Mouse (Mus musculus) G1E (cell line): Measurements from ENCODE around the gene Siae. TPM values are rescaled to one million over a fixed set of nuclear protein-coding genes. Genes with fewer than 3 reads are reported as not detected.

Source experiments
- ATAC-seq: 2 replicates; pipeline ENCODE4 v1.8.0; 2016; ENCODE audit warnings: mild to moderate bottlenecking; ENCODE audit not compliant: insufficient number of reproducible peaks, poor library complexity, low FRiP score, severe bottlenecking; ENCODE audit errors: extremely low read depth
- DNase-seq: peaks from one replicate; pipeline ENCODE4 v3.0.0; 2012; ENCODE audit warnings: low spot score
- H3K27me3 ChIP-seq: 2 replicates; pipeline ENCODE4 v1.6.1; 2012; ENCODE audit warnings: mild to moderate bottlenecking, low read length, inconsistent platforms; ENCODE audit not compliant: insufficient read depth
- H3K36me3 ChIP-seq: replicated peaks from 2 replicates; pipeline ENCODE3; 2012; ENCODE audit warnings: mild to moderate bottlenecking, inconsistent platforms
- H3K4me1 ChIP-seq: 2 replicates; pipeline ENCODE4 v1.6.1; 2012; ENCODE audit warnings: low read depth, low read length, inconsistent platforms, mixed read lengths; ENCODE audit not compliant: insufficient read depth
- H3K4me3 ChIP-seq: 2 replicates; pipeline ENCODE4 v1.5.1; 2012; ENCODE audit warnings: low read depth, mild to moderate bottlenecking, inconsistent platforms, low read length, moderate library complexity, mixed read lengths
- H3K9me3 ChIP-seq: replicated peaks from 2 replicates; pipeline ENCODE4 v1.6.1; 2012; ENCODE audit warnings: inconsistent platforms
- CTCF ChIP-seq: IDR thresholded peaks from 2 replicates; pipeline ENCODE4 v1.5.1; 2012; ENCODE audit warnings: low read depth, low read length, inconsistent platforms, mixed read lengths
- GATA1 ChIP-seq: IDR thresholded peaks from 2 replicates; pipeline ENCODE4 v1.6.1; 2012; ENCODE audit warnings: borderline replicate concordance, low read length, inconsistent platforms, mixed read lengths
- GATA2 ChIP-seq: IDR thresholded peaks from 2 replicates; pipeline ENCODE4 v1.6.1; 2012; ENCODE audit warnings: low read depth, low read length, inconsistent platforms, borderline replicate concordance
- POLR2AphosphoS5 ChIP-seq: IDR thresholded peaks from 2 replicates; pipeline ENCODE4 v1.6.1; 2012; ENCODE audit warnings: low read depth, low read length, inconsistent platforms; ENCODE audit not compliant: insufficient replicate concordance
- TAL1 ChIP-seq: conservative IDR thresholded peaks from 2 replicates; pipeline ENCODE4 v1.6.1; 2012; ENCODE audit warnings: low read depth, low read length, inconsistent platforms, mixed read lengths
- polyA plus RNA-seq: library from polyadenylated mRNA; stranded (reverse); fragments of >175 nt; gene quantifications from 2 replicates; pipeline ENCODE4 v1.2.3, GENCODE M21; 2012
- total RNA-seq, 2 experiments: library from RNA; stranded (forward) in 1 of 2; stranded (reverse) in 1 of 2; fragments of 200-1000 nt in 1 of 2; fragments of >200 nt in 1 of 2; fragmentation: Nextera tagmentation in 1 of 2; gene quantifications; 2 replicates each; pipeline ENCODE4 v1.2.3; 2014 to 2017

Siae gene
- total and polyA plus RNA-seq, 3 experiments: 1.9 to 98.8 (median 44.5) TPM

- Histone ChIP-seq H3K4me3 (no peak overlapping the region), H3K4me1 (no peaks in the 10 kb centered on the region), H3K27me3 (peaks cover 33% of the 10 kb centered on the region), H3K9me3 (no peaks in the 10 kb centered on the region), H3K36me3 (no peaks in the 10 kb centered on the region)
- DNase-seq: no peak
- ATAC-seq: no peak
- TF ChIP-seq GATA1 (no peak), GATA2 (no peak), CTCF (no peak), TAL1 (no peak), POLR2AphosphoS5 (no peak)
Observed at GRCm38 (mm10) chr9:37669678-37670077, 114.2 kb downstream of the Siae start.

- DNase-seq (no peak), ATAC-seq (no peak)
- no peak overlapping the region for H3K4me3 ChIP-seq
- no peak for TF ChIP-seq GATA1
- no peak for TF ChIP-seq POLR2AphosphoS5
- no peak for TF ChIP-seq TAL1
- no peak for TF ChIP-seq GATA2
- no peak for TF ChIP-seq CTCF
- no peaks in the 10 kb centered on the region for H3K9me3 ChIP-seq
- H3K27me3 ChIP-seq: peaks cover 27% of the 10 kb centered on the region
- no peaks in the 10 kb centered on the region for H3K36me3 ChIP-seq
- H3K4me1 ChIP-seq: no peaks in the 10 kb centered on the region
Observed at GRCm38 (mm10) chr9:37670261-37670660, 114.8 kb downstream of the Siae start.

DNA sequence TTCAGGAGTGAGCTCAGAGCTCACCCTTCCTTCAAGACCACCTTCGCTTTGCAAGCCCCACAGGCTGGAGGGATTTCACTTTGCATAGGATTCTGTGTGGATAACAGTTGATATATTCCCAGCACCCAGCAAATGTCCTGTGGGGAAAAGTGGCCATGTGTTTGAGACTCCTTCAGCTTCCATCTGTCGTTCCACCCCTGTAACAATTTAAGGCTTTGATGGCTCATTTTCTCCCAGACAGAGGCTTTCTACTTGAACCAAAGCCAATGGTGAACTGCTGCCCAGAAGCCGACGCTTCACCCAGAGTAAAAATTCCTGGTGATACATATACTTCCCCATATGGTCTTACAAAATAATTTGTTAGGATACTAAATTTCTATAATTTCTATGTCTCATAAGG is 119.8 kb downstream of the Siae start:
- TF ChIP-seq GATA2 (no peak), POLR2AphosphoS5 (no peak), CTCF (no peak), GATA1 (no peak), TAL1 (no peak)

DNA sequence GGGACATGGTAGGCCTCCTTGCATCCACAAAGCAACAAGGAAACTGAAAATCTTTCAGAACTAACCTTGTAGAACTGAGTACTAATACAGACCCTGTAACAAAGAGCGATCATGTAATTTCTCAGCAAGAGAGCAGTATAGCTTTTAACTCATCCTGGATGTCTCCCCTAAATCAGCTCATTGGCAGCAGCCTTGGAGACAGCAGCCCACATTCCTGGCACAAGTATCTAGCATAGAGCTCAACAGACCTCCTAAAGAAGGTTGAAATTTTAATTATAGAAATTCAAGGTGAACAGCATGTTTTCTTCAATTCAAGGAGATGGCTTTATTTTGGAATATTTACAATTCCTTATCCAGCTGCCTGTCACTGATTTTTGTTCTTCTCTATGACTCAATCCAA is 125.6 kb downstream of the Siae start:
- H3K36me3 ChIP-seq: no peaks in the 10 kb centered on the region

More for the DNA sequence above, 119.8 kb downstream of the Siae start:
- no peak for ATAC-seq
- Histone ChIP-seq H3K4me1 (no peaks in the 10 kb centered on the region), H3K27me3 (no peaks in the 10 kb centered on the region; the same call in 1 of the 2 replicates), H3K4me3 (no peak overlapping the region), H3K9me3 (no peaks in the 10 kb centered on the region), H3K36me3 (no peaks in the 10 kb centered on the region)
- no peak for DNase-seq

DNA sequence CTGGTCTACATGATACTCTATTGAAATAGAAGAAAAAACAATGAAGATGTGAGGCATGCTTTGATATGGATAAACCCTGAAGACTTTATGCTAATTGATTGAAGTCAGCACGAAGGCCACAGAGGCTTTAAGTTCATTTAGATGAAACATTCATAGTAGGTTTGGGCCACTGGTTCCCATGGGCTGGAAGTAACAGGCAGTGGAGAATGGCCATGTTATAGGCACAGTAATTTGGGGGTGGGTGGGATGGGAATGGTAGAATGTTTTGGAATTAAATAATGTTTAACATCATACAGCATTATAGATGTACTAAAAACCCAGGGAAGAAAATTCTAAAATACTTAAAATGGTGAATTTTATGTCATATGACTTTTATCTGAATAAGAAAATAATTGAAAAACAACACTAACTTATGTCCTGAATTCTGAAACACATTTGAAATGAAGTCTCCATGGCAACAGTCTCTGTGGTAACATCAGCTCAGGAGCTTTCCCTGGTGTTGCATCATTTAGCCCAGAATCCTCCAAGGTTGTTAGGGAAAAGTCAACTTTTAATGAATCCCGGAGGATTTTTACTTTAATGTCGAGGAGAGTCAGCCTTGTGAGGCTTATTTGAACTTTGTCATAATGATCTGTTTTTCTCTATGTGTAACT is 131.9 kb downstream of the Siae start:
- no peaks in the 10 kb centered on the region for H3K4me1 ChIP-seq
- DNase-seq (no peak), ATAC-seq (no peak)
- no peak overlapping the region for H3K4me3 ChIP-seq
- H3K27me3 ChIP-seq: 0 out of 2 replicates have a peak, but pooled peaks cover 2% of the 10 kb centered on the region
- H3K36me3 ChIP-seq: no peaks in the 10 kb centered on the region
- no peak for TF ChIP-seq GATA1
- no peak for TF ChIP-seq CTCF
- TF ChIP-seq POLR2AphosphoS5: no peak
- TF ChIP-seq TAL1: no peak
- TF ChIP-seq GATA2: no peak
- no peaks in the 10 kb centered on the region for H3K9me3 ChIP-seq

More for the DNA sequence above, 125.6 kb downstream of the Siae start:
- Histone ChIP-seq H3K9me3 (no peaks in the 10 kb centered on the region), H3K27me3 (no peaks in the 10 kb centered on the region), H3K4me1 (no peaks in the 10 kb centered on the region), H3K4me3 (no peak overlapping the region)
- DNase-seq: no peak
- no peak for TF ChIP-seq POLR2AphosphoS5
- TF ChIP-seq GATA2: no peak
- TF ChIP-seq TAL1: no peak
- no peak for TF ChIP-seq CTCF
- no peak for TF ChIP-seq GATA1
- ATAC-seq: no peak

DNA sequence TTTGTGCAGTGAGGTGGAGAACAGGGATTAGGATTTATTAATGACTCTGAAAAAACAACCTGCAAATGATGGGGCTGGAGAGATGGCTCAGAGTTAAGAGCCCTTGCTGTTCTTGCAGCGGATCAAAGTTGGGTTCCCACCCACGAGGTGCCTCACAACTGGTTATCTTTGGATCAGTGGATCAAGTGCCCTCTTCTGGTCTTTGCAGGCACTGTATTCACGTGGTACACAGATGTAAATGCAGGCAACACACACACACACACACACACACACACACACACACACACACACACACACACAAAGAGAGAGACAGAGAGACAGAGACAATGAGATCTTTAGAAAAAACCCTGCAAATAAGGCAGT is 132.4 kb downstream of the Siae start:
- DNase-seq (no peak), ATAC-seq (no peak)
- Histone ChIP-seq H3K9me3 (no peaks in the 10 kb centered on the region), H3K4me3 (no peak overlapping the region), H3K27me3 (0 out of 2 replicates have a peak, but pooled peaks cover 2% of the 10 kb centered on the region), H3K4me1 (no peaks in the 10 kb centered on the region), H3K36me3 (no peaks in the 10 kb centered on the region)
- TF ChIP-seq TAL1: no peak
- no peak for TF ChIP-seq GATA2
- TF ChIP-seq CTCF: no peak
- TF ChIP-seq GATA1: no peak
- TF ChIP-seq POLR2AphosphoS5: no peak

GRCm38 (mm10) chr9:37689970-37690686 is 134.6 kb downstream of the Siae start:
- TF ChIP-seq GATA2 (no peak), CTCF (no peak)
- Histone ChIP-seq H3K36me3 (no peaks in the 10 kb centered on the region), H3K4me1 (no peaks in the 10 kb centered on the region), H3K9me3 (no peaks in the 10 kb centered on the region), H3K4me3 (no peak overlapping the region), H3K27me3 (0 out of 2 replicates have a peak, but pooled peaks cover 2% of the 10 kb centered on the region)
- DNase-seq (peak; percentile 8), ATAC-seq (no peak)

Other genes starting within 250 kb of the Siae start
- gene Ccdc15, start 207.3 kb upstream of the Siae start, total RNA-seq (2014; fragmentation: Nextera tagmentation): 23.3 and 26.9 TPM in 2 replicates
- gene Ccdc15, start 207.3 kb upstream of the Siae start, total RNA-seq (2017): 6.3 and 7.4 TPM in 2 replicates
- 10.3 and 10.7 TPM in 2 replicates for gene Ccdc15, start 207.3 kb upstream of the Siae start, polyA plus RNA-seq
- gene Hepacam, start 188.3 kb upstream of the Siae start, total RNA-seq (2014; fragmentation: Nextera tagmentation): not detected in 2 replicates
- gene Hepacam, start 188.3 kb upstream of the Siae start, total RNA-seq (2017): not detected in 2 replicates
- not detected in 2 replicates for gene Hepacam, start 188.3 kb upstream of the Siae start, polyA plus RNA-seq
- gene Robo4, start 153.8 kb upstream of the Siae start, total RNA-seq (2014; fragmentation: Nextera tagmentation): not detected in 2 replicates
- 0.05 and 0.06 TPM in 2 replicates for gene Robo4, start 153.8 kb upstream of the Siae start, total RNA-seq (2017)
- gene Robo4, start 153.8 kb upstream of the Siae start, polyA plus RNA-seq: not detected in 2 replicates
- gene Robo3, start 122.5 kb upstream of the Siae start, total RNA-seq (2014; fragmentation: Nextera tagmentation): not detected in 2 replicates
- gene Robo3, start 122.5 kb upstream of the Siae start, total RNA-seq (2017): 0.27 and 0.35 TPM in 2 replicates
- 0.20 and 0.24 TPM in 2 replicates for gene Robo3, start 122.5 kb upstream of the Siae start, polyA plus RNA-seq
- gene Msantd2, start 66.4 kb upstream of the Siae start, total RNA-seq (2014; fragmentation: Nextera tagmentation): 49.4 and 63.8 TPM in 2 replicates
- gene Msantd2, start 66.4 kb upstream of the Siae start, total RNA-seq (2017): 59.1 and 66.0 TPM in 2 replicates
- gene Msantd2, start 66.4 kb upstream of the Siae start, polyA plus RNA-seq: 27.5 and 31.9 TPM in 2 replicates
- gene Esam, start 27.6 kb upstream of the Siae start, total RNA-seq (2014; fragmentation: Nextera tagmentation): not detected in 2 replicates
- 0.23 TPM in 1 of 2 replicates, not detected in the other for gene Esam, start 27.6 kb upstream of the Siae start, total RNA-seq (2017)
- 0.09 TPM in 1 of 2 replicates, not detected in the other for gene Esam, start 27.6 kb upstream of the Siae start, polyA plus RNA-seq
- not detected in 2 replicates for gene Vsig2, start 16.4 kb upstream of the Siae start, total RNA-seq (2014; fragmentation: Nextera tagmentation)
- 0.29 and 3.0 TPM in 2 replicates for gene Vsig2, start 16.4 kb upstream of the Siae start, total RNA-seq (2017)
- gene Vsig2, start 16.4 kb upstream of the Siae start, polyA plus RNA-seq: not detected in 2 replicates
- gene Nrgn, start 2.8 kb upstream of the Siae start, total RNA-seq (2014; fragmentation: Nextera tagmentation): 444 and 474 TPM in 2 replicates
- gene Nrgn, start 2.8 kb upstream of the Siae start, total RNA-seq (2017): 136 and 149 TPM in 2 replicates
- 2,434 and 2,443 TPM in 2 replicates for gene Nrgn, start 2.8 kb upstream of the Siae start, polyA plus RNA-seq
- gene Spa17, start 58.0 kb downstream of the Siae start, total RNA-seq (2014; fragmentation: Nextera tagmentation): 12.4 and 21.1 TPM in 2 replicates
- 12.1 and 13.0 TPM in 2 replicates for gene Spa17, start 58.0 kb downstream of the Siae start, total RNA-seq (2017)
- gene Spa17, start 58.0 kb downstream of the Siae start, polyA plus RNA-seq: 1.7 and 1.8 TPM in 2 replicates
- gene Tbrg1, start 101.6 kb downstream of the Siae start, total RNA-seq (2014; fragmentation: Nextera tagmentation): 110 and 123 TPM in 2 replicates
- gene Tbrg1, start 101.6 kb downstream of the Siae start, total RNA-seq (2017): 122 and 157 TPM in 2 replicates
- 71.7 and 82.7 TPM in 2 replicates for gene Tbrg1, start 101.6 kb downstream of the Siae start, polyA plus RNA-seq
- not detected in 2 replicates for gene Panx3, start 113.5 kb downstream of the Siae start, total RNA-seq (2014; fragmentation: Nextera tagmentation)
- gene Panx3, start 113.5 kb downstream of the Siae start, total RNA-seq (2017): 0.06 and 0.16 TPM in 2 replicates
- gene Panx3, start 113.5 kb downstream of the Siae start, polyA plus RNA-seq: not detected in 2 replicates
- gene Olfr160, start 160.6 kb downstream of the Siae start, total RNA-seq (2014; fragmentation: Nextera tagmentation): not detected in 2 replicates
- gene Olfr160, start 160.6 kb downstream of the Siae start, total RNA-seq (2017): 0.05 and 0.12 TPM in 2 replicates
- gene Olfr160, start 160.6 kb downstream of the Siae start, polyA plus RNA-seq: not detected in 2 replicates
- not detected in 2 replicates for gene Olfr874, start 189.4 kb downstream of the Siae start, total RNA-seq (2014; fragmentation: Nextera tagmentation)
- 0.05 TPM in 1 of 2 replicates, not detected in the other for gene Olfr874, start 189.4 kb downstream of the Siae start, total RNA-seq (2017)
- gene Olfr874, start 189.4 kb downstream of the Siae start, polyA plus RNA-seq: not detected in 2 replicates
- not detected in 2 replicates for gene Olfr875, start 216.2 kb downstream of the Siae start, total RNA-seq (2014; fragmentation: Nextera tagmentation)
- not detected in 2 replicates for gene Olfr875, start 216.2 kb downstream of the Siae start, total RNA-seq (2017)
- gene Olfr875, start 216.2 kb downstream of the Siae start, polyA plus RNA-seq: not detected in 2 replicates
- not detected in 2 replicates for gene Olfr876, start 247.3 kb downstream of the Siae start, total RNA-seq (2014; fragmentation: Nextera tagmentation)
- 0.11 and 0.17 TPM in 2 replicates for gene Olfr876, start 247.3 kb downstream of the Siae start, total RNA-seq (2017)
- gene Olfr876, start 247.3 kb downstream of the Siae start, polyA plus RNA-seq: not detected in 2 replicates